Mouse (Mus musculus) left cerebral cortex, postnatal 14 days (tissue): Measurements from ENCODE around the gene Lxn. TPM values are rescaled to one million over a fixed set of nuclear protein-coding genes. Genes with fewer than 3 reads are reported as not detected.

ENCODE experiments used
- DNase-seq, 2 experiments: peaks; one replicate each; pipeline ENCODE4 v3.0.0; 2021 to 2022; ENCODE audit warnings: low spot score in 2 of 2, mixed read lengths in 1 of 2
- intact Hi-C: fragments of 180-260 bp; cut with DNase I; formaldehyde crosslinking; loops from one replicate; pipeline ENCODE4 v1.15.1; 2025
- long read RNA-seq, 2 experiments: library from polyadenylated mRNA; stranded (forward); transcript quantifications; one replicate each; pipeline ENCODE4 v2.0.0; 2021
- total RNA-seq, 2 experiments: library from RNA; stranded (reverse); gene quantifications; 2 replicates each; pipeline ENCODE4 v1.2.3; 2021

Gene Lxn
- 10 to 100 TPM; 36.6 to 48.8 TPM for total RNA-seq
- long read RNA-seq, experiment 1, transcript Lxn-201 (6 exons, 1,112 nt) = major isoform, 57 of 61 reads
- long read RNA-seq, experiment 1, partial matches to known transcripts = 2 of 61 reads
- long read RNA-seq, experiment 1, other reads (novel, unspliced or antisense) = 2 of 61 reads
- long read RNA-seq, experiment 2, transcript Lxn-201 (6 exons, 1,112 nt) = major isoform, 41 of 43 reads
- long read RNA-seq, experiment 2, partial matches to known transcripts = 0 of 43 reads
- long read RNA-seq, experiment 2, other reads (novel, unspliced or antisense) = 2 of 43 reads

GRCm38 (mm10) chr3:67463450-67464372 is at the start of gene Lxn:
Gene Lxn (minus strand): TSS chr3:67463926.
- intact Hi-C loops = no loop called here
- peak; percentile 34 to 60 for DNase-seq

GRCm38 (mm10) chr3:67512807-67513206 is 49.1 kb upstream of the Lxn start:
- intact Hi-C loops = loop anchor here (2.0 kb wide), 1 partner anchor 56 kb away; no protein-coding TSS in a partner anchor
- peak; percentile 87 to 92 for DNase-seq

GRCm38 (mm10) chr3:67508216-67508892 is 44.6 kb upstream of the Lxn start:
- peak in 1 of 2 experiments; percentile 22 for DNase-seq
- intact Hi-C loops = no loop called here

GRCm38 (mm10) chr3:67505286-67505685 is 41.6 kb upstream of the Lxn start:
- no peak for DNase-seq
- intact Hi-C loops = no loop called here

GRCm38 (mm10) chr3:67503878-67504277 is 40.2 kb upstream of the Lxn start:
- no peak for DNase-seq
- intact Hi-C loops = no loop called here

- intact Hi-C loops = no loop called here
- no peak for DNase-seq
Observed at GRCm38 (mm10) chr3:67499406-67499791, 35.7 kb upstream of the Lxn start.

GRCm38 (mm10) chr3:67498773-67499405 is 35.2 kb upstream of the Lxn start:
- intact Hi-C loops = no loop called here
- no peak for DNase-seq

- intact Hi-C loops = no loop called here
- DNase-seq = no peak
Observed at GRCm38 (mm10) chr3:67497998-67498397, 34.3 kb upstream of the Lxn start.

- intact Hi-C loops = no loop called here
- no peak for DNase-seq
Observed at GRCm38 (mm10) chr3:67496310-67496709, 32.6 kb upstream of the Lxn start.

- intact Hi-C loops = no loop called here
- DNase-seq = no peak
Observed at GRCm38 (mm10) chr3:67493132-67493531, 29.4 kb upstream of the Lxn start.

GRCm38 (mm10) chr3:67492086-67492869 is 28.6 kb upstream of the Lxn start:
- intact Hi-C loops = no loop called here
- peak in 1 of 2 experiments; percentile 54 for DNase-seq

- intact Hi-C loops = no loop called here
- no peak for DNase-seq
Observed at GRCm38 (mm10) chr3:67490156-67490555, 26.4 kb upstream of the Lxn start.

- intact Hi-C loops = no loop called here
Observed at GRCm38 (mm10) chr3:67485233-67485632, 21.5 kb upstream of the Lxn start.

GRCm38 (mm10) chr3:67482400-67482799 is 18.7 kb upstream of the Lxn start:
- intact Hi-C loops = no loop called here
- DNase-seq = no peak

More at GRCm38 (mm10) chr3:67485233-67485632, 21.5 kb upstream of the Lxn start:
- no peak for DNase-seq

GRCm38 (mm10) chr3:67479806-67480205 is 16.1 kb upstream of the Lxn start:
- DNase-seq = no peak
- intact Hi-C loops = no loop called here

GRCm38 (mm10) chr3:67473438-67473837 is 9.7 kb upstream of the Lxn start:
- DNase-seq = no peak
- intact Hi-C loops = no loop called here

- DNase-seq = no peak
- intact Hi-C loops = no loop called here
Observed at GRCm38 (mm10) chr3:67471408-67472127, 7.8 kb upstream of the Lxn start.

GRCm38 (mm10) chr3:67467281-67467680 is 3.6 kb upstream of the Lxn start:
- DNase-seq = no peak
- intact Hi-C loops = no loop called here
